Mouse (Mus musculus) heart, embryonic 14.5 days (tissue): Measurements from ENCODE around the gene Capn7. TPM values are rescaled to one million over a fixed set of nuclear protein-coding genes. Genes with fewer than 3 reads are reported as not detected.

ENCODE experiments used
- ATAC-seq: fragments of 200-750 bp; cut with Nextera tagmentation; 2 replicates; pipeline ENCODE4 v1.8.0; 2017; ENCODE audit warnings: low read depth, moderate TSS enrichment; ENCODE audit not compliant: insufficient number of reproducible peaks, insufficient read depth, low FRiP score
- H3K27ac ChIP-seq, 2 experiments: fragments of 200-500 bp in 1 of 2; fragments of 300-500 bp in 1 of 2; sonication (generic) in 1 of 2; replicated peaks in 1 of 2; 2 replicates each; pipeline ENCODE4 v1.5.1; 2012 to 2014; ENCODE audit warnings: low read depth in 2 of 2, low read length in 2 of 2, control low read depth in 1 of 2, mild to moderate bottlenecking in 1 of 2, mixed read lengths in 1 of 2; ENCODE audit not compliant: control insufficient read depth in 1 of 2, insufficient read depth in 1 of 2
- H3K27me3 ChIP-seq: fragments of 300-500 bp; sonication (generic); 2 replicates; pipeline ENCODE4 v1.6.1; 2014; ENCODE audit warnings: mild to moderate bottlenecking, low read length, control low read depth; ENCODE audit not compliant: control insufficient read depth, insufficient read depth
- H3K36me3 ChIP-seq: fragments of 300-500 bp; sonication (generic); 2 replicates; pipeline ENCODE4 v1.6.1; 2014; ENCODE audit warnings: mild to moderate bottlenecking, control low read depth, low read length, mixed read lengths; ENCODE audit not compliant: control insufficient read depth, insufficient read depth
- H3K4me1 ChIP-seq, 2 experiments: fragments of 200-500 bp in 1 of 2; fragments of 300-500 bp in 1 of 2; sonication (generic) in 1 of 2; 2 replicates each; pipeline ENCODE4 v1.6.1; 2012 to 2014; ENCODE audit warnings: low read length in 2 of 2, control low read depth in 1 of 2, mixed read lengths in 1 of 2; ENCODE audit not compliant: control insufficient read depth in 2 of 2, insufficient read depth in 2 of 2
- H3K4me2 ChIP-seq: fragments of 300-500 bp; sonication (generic); 2 replicates; pipeline ENCODE4 v1.6.1; 2014; ENCODE audit warnings: mild to moderate bottlenecking, low read length
- H3K4me3 ChIP-seq, 2 experiments: fragments of 200-500 bp in 1 of 2; fragments of 300-500 bp in 1 of 2; sonication (generic) in 1 of 2; 2 replicates each; pipeline ENCODE4 v1.5.1; 2012 to 2014; ENCODE audit warnings: low read length in 2 of 2, mild to moderate bottlenecking in 2 of 2, control low read depth in 1 of 2, low read depth in 1 of 2, moderate library complexity in 1 of 2; ENCODE audit not compliant: control insufficient read depth in 1 of 2, insufficient read depth in 1 of 2
- H3K9ac ChIP-seq: fragments of 300-500 bp; sonication (generic); 2 replicates; pipeline ENCODE4 v1.6.1; 2014; ENCODE audit warnings: mild to moderate bottlenecking, low read length
- H3K9me3 ChIP-seq: fragments of 300-500 bp; sonication (generic); 2 replicates; pipeline ENCODE4 v1.6.1; 2016; ENCODE audit warnings: low read length, control low read depth; ENCODE audit not compliant: control insufficient read depth
- WGBS: fragments of 180-500 bp; shearing (Covaris S2); extraction: QIAGEN DNeasy Blood & Tissue Kit; methylation state at CpG from one replicate; pipeline ENCODE4 v1.1.7; 2014; 5-methylcytosine and 5-hydroxymethylcytosine counted together
- polyA plus RNA-seq: library from polyadenylated mRNA; unstranded; fragments of >200 nt; fragmentation: Nextera tagmentation; extraction: Ambion mirVana; gene quantifications from 2 replicates; pipeline ENCODE4 v1.2.1, GENCODE M21; 2014

Capn7 gene
- polyA plus RNA-seq, 1 experiment from 2014 or later = 44.9 TPM

- no peak overlapping the region for H3K4me2 ChIP-seq
- H3K9me3 ChIP-seq = peaks cover 4% of the 10 kb centered on the region; the same call in 1 of the 2 replicates
- H3K27ac ChIP-seq = peak overlapping the region; percentile 23 to 55; a peak in 2 of 4 replicates
- WGBS = 77% methylated on average over 12 of the region's 12 CpGs
- peaks cover 50 to 67% of the 10 kb centered on the region in 2 experiments for H3K4me1 ChIP-seq
- no peak for ATAC-seq
- no peak overlapping the region for H3K4me3 ChIP-seq
- H3K36me3 ChIP-seq = no peaks in the 10 kb centered on the region
- 0 out of 2 replicates have a peak overlapping the region, but pooled peaks have one; percentile 5 for H3K9ac ChIP-seq
- no peaks in the 10 kb centered on the region for H3K27me3 ChIP-seq
Observed at GRCm38 (mm10) chr14:31397353-31397752, 60.9 kb downstream of the Capn7 start.

GRCm38 (mm10) chr14:31397791-31398595 lies 61.6 kb downstream of the Capn7 start:
- WGBS = 65% methylated on average over 9 of the region's 9 CpGs
- Histone ChIP-seq H3K9me3 (peaks cover 4% of the 10 kb centered on the region; the same call in 1 of the 2 replicates), H3K9ac (0 out of 2 replicates have a peak overlapping the region, but pooled peaks have one; percentile 5), H3K4me3 (no peak overlapping the region), H3K36me3 (no peaks in the 10 kb centered on the region), H3K4me2 (no peak overlapping the region), H3K4me1 (peaks cover 47 to 67% of the 10 kb centered on the region in 2 experiments), H3K27ac (peak overlapping the region; percentile 23 to 55; a peak in 3 of 4 replicates), H3K27me3 (no peaks in the 10 kb centered on the region)
- 0 out of 2 replicates have a peak, but pooled peaks have one; percentile 21 for ATAC-seq

DNA sequence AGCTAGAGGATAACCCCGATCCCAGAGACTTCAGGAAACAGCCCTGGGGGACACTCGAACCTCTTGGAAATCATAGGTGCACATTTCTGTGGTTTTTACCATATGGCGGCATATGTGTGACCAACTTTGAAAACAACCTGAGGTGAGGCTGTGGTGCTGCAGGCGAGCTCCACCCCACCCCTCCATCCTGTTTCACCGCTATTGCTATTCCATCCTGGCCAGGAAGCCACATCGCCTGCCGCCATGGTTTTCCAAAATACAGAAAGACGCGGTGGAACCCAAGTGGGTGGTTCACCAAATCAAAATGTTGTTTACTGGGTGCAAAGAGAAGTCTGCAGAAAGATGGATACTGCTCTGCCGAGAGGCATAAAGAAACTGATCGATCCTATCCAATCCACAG lies 62.4 kb downstream of the Capn7 start:
- Histone ChIP-seq H3K9ac (no peak overlapping the region), H3K4me1 (peaks cover 47 to 67% of the 10 kb centered on the region in 2 experiments), H3K27me3 (no peaks in the 10 kb centered on the region), H3K4me3 (no peak overlapping the region), H3K9me3 (peaks cover 4% of the 10 kb centered on the region; the same call in 1 of the 2 replicates), H3K4me2 (no peak overlapping the region), H3K36me3 (no peaks in the 10 kb centered on the region), H3K27ac (no peak overlapping the region)
- WGBS = 90% methylated on average over 11 of the region's 11 CpGs
- no peak for ATAC-seq

- Histone ChIP-seq H3K9ac (no peak overlapping the region), H3K4me3 (no peak overlapping the region), H3K27ac (no peak overlapping the region), H3K4me1 (peaks cover 47 to 67% of the 10 kb centered on the region in 2 experiments), H3K9me3 (peaks cover 4% of the 10 kb centered on the region; the same call in 1 of the 2 replicates), H3K4me2 (no peak overlapping the region), H3K36me3 (no peaks in the 10 kb centered on the region), H3K27me3 (no peaks in the 10 kb centered on the region)
- WGBS = 83% methylated on average over 3 of the region's 3 CpGs
- no peak for ATAC-seq
Observed at GRCm38 (mm10) chr14:31399271-31399670, 62.8 kb downstream of the Capn7 start.

GRCm38 (mm10) chr14:31400246-31400645 lies 63.8 kb downstream of the Capn7 start:
- H3K4me2 ChIP-seq = no peak overlapping the region
- peak overlapping the region; percentile 26; the same call in 1 of the 2 replicates for H3K9ac ChIP-seq
- ATAC-seq = no peak
- H3K27me3 ChIP-seq = no peaks in the 10 kb centered on the region
- H3K4me3 ChIP-seq = no peak overlapping the region
- H3K9me3 ChIP-seq = peaks cover 2% of the 10 kb centered on the region; the same call in 1 of the 2 replicates
- H3K36me3 ChIP-seq = no peaks in the 10 kb centered on the region
- peak overlapping the region; percentile 1 to 26; a peak in 2 of 4 replicates for H3K27ac ChIP-seq
- 72% methylated on average over 7 of the region's 7 CpGs for WGBS
- peaks cover 45 to 68% of the 10 kb centered on the region in 2 experiments for H3K4me1 ChIP-seq

GRCm38 (mm10) chr14:31400896-31401295 lies 64.5 kb downstream of the Capn7 start:
- 44% methylated on average over 11 of the region's 11 CpGs for WGBS
- Histone ChIP-seq H3K27ac (peak overlapping the region; percentile 23 to 48; a peak in 1 of 4 replicates), H3K4me3 (no peak overlapping the region), H3K4me2 (no peak overlapping the region), H3K9me3 (no peaks in the 10 kb centered on the region), H3K27me3 (no peaks in the 10 kb centered on the region), H3K4me1 (peaks cover 49 to 70% of the 10 kb centered on the region in 2 experiments), H3K36me3 (no peaks in the 10 kb centered on the region), H3K9ac (peak overlapping the region; percentile 10; the same call in 1 of the 2 replicates)
- no peak for ATAC-seq

GRCm38 (mm10) chr14:31401918-31402427 lies 65.5 kb downstream of the Capn7 start:
- Histone ChIP-seq H3K9ac (no peak overlapping the region), H3K4me1 (peaks cover 58 to 79% of the 10 kb centered on the region in 2 experiments), H3K36me3 (no peaks in the 10 kb centered on the region), H3K4me3 (no peak overlapping the region), H3K9me3 (no peaks in the 10 kb centered on the region), H3K27me3 (no peaks in the 10 kb centered on the region), H3K27ac (0 out of 4 replicates have a peak overlapping the region, but pooled peaks of 1 of the 2 experiments have one; percentile 34), H3K4me2 (no peak overlapping the region)
- ATAC-seq = no peak
- WGBS = 75% methylated on average over 6 of the region's 6 CpGs
